Mouse (Mus musculus) midbrain, postnatal 0 days (tissue): Measurements from ENCODE around the gene Nol12. TPM values are rescaled to one million over a fixed set of nuclear protein-coding genes. Genes with fewer than 3 reads are reported as not detected.

Experiments used
- ATAC-seq: fragments of 200-750 bp; cut with Nextera tagmentation; 2 replicates; pipeline ENCODE4 v1.8.0; 2017; ENCODE audit warnings: moderate number of reproducible peaks, mild to moderate bottlenecking, moderate TSS enrichment, moderate library complexity; ENCODE audit not compliant: low FRiP score
- DNase-seq: peaks from one replicate; pipeline ENCODE4 v3.0.0-alpha.2; 2015; ENCODE audit warnings: low spot score
- H3K27ac ChIP-seq: fragments of 300-500 bp; sonication (generic); 2 replicates; pipeline ENCODE4 v1.5.1; 2014; ENCODE audit warnings: low read depth, mild to moderate bottlenecking, low read length, mixed read lengths
- H3K27me3 ChIP-seq: fragments of 300-500 bp; sonication (generic); 2 replicates; pipeline ENCODE4 v1.6.1; 2014; ENCODE audit warnings: low read length, control low read depth, mixed read lengths; ENCODE audit not compliant: insufficient read depth
- H3K36me3 ChIP-seq: fragments of 300-500 bp; sonication (generic); 2 replicates; pipeline ENCODE4 v1.6.1; 2014; ENCODE audit warnings: low read length, control low read depth, mixed read lengths; ENCODE audit not compliant: insufficient read depth
- H3K4me1 ChIP-seq: fragments of 300-500 bp; sonication (generic); 2 replicates; pipeline ENCODE4 v1.6.1; 2014; ENCODE audit warnings: mild to moderate bottlenecking, control low read depth, antibody characterized with exemption, low read length, mixed read lengths; ENCODE audit not compliant: insufficient read depth
- H3K4me2 ChIP-seq: fragments of 300-500 bp; sonication (generic); 2 replicates; pipeline ENCODE4 v1.6.1; 2014; ENCODE audit warnings: low read depth, mild to moderate bottlenecking, low read length, mixed read lengths; ENCODE audit not compliant: poor library complexity, severe bottlenecking
- H3K4me3 ChIP-seq: fragments of 300-500 bp; sonication (generic); 2 replicates; pipeline ENCODE4 v1.5.1; 2014; ENCODE audit warnings: low read depth, mild to moderate bottlenecking, low read length, moderate library complexity
- H3K9ac ChIP-seq: fragments of 300-500 bp; sonication (generic); replicated peaks from 2 replicates; pipeline ENCODE4 v1.6.1; 2014; ENCODE audit warnings: mild to moderate bottlenecking, low read length, moderate library complexity, mixed read lengths; ENCODE audit not compliant: poor library complexity, severe bottlenecking
- H3K9me3 ChIP-seq: fragments of 300-500 bp; sonication (generic); 2 replicates; pipeline ENCODE4 v1.6.1; 2016; ENCODE audit warnings: low read length, control low read depth
- CTCF ChIP-seq: IDR thresholded peaks from 2 replicates; pipeline ENCODE4 v1.5.1; 2016; ENCODE audit warnings: antibody characterized with exemption, mild to moderate bottlenecking
- WGBS: fragments of 180-500 bp; shearing (Covaris S2); extraction: QIAGEN DNeasy Blood & Tissue Kit; methylation state at CpG from one replicate; pipeline ENCODE4 v1.1.7; 2014; 5-methylcytosine and 5-hydroxymethylcytosine counted together
- microRNA-seq: library from miRNA; unstranded; fragments of <30 nt; microRNA quantifications from one replicate; pipeline ENCODE4, GENCODE M21; 2016; ENCODE audit warnings: borderline number of aligned reads
- polyA plus RNA-seq: library from polyadenylated mRNA; unstranded; fragments of >200 nt; fragmentation: Nextera tagmentation; extraction: Ambion mirVana; gene quantifications from 2 replicates; pipeline ENCODE4 v1.2.1, GENCODE M21; 2015
- total RNA-seq: library from RNA; depleted of rRNA; stranded (reverse); fragments of >200 nt; gene quantifications from 2 replicates; pipeline ENCODE4 v1.2.3, GENCODE M21; 2014; rRNA removed

Gene Nol12
- total and polyA plus RNA-seq, 2 experiments from 2014 or later = 8.1 to 64.0 TPM

DNA sequence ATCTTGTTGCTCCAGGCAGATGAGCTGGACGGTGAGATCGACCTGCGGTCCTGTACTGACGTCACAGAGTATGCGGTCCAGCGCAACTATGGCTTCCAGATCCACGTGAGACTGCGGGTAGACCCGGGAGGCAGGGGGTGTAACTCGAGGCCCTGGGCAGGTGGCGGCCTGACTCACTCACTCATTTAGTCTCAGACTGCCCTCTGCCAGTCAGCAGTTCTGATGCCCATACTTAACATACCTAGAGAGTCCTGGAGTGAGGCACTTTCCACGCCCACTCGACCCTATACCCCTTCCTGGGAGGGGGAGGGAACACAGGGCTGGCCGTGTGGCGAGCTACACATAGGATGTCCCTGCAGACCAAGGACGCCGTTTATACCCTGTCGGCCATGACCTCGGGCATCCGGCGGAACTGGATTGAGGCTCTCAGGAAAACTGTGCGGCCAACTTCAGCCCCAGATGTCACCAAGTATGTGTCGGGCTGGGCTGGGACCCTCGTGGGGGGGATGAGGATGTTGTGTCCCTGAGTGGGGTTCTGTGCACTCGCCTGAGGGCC lies 56.3 kb downstream of the Nol12 start:
- no peak overlapping the region for H3K4me3 ChIP-seq
- TF ChIP-seq CTCF = no peak
- H3K27me3 ChIP-seq = no peaks in the 10 kb centered on the region
- 94% methylated on average over 25 of the region's 25 CpGs for WGBS
- no peak overlapping the region for H3K4me2 ChIP-seq
- no peak for ATAC-seq
- no peak overlapping the region for H3K9ac ChIP-seq
- H3K9me3 ChIP-seq = no peaks in the 10 kb centered on the region
- no peak overlapping the region for H3K27ac ChIP-seq
- DNase-seq = no peak
- H3K4me1 ChIP-seq = no peaks in the 10 kb centered on the region
- peaks cover 66% of the 10 kb centered on the region for H3K36me3 ChIP-seq

DNA sequence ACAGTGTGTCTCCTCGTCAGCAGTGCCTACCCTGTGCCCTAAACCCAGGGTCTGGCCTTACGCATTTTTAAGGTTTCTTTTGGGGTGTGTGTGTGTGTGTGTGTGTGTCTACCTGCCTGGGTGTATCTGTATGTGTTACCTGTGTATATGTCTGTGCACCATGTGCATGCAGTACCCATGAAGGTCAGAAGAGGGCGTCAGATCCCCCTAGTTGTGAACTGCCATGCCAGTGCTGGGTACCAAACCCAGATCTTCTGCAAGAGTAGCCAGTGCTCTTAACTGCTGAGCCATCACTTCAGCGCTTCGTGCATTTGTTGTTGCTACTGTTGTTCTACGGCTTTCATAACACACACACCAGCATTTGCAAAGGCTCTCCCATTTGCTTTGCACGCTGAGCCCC lies 57.5 kb downstream of the Nol12 start:
- Histone ChIP-seq H3K4me2 (no peak overlapping the region), H3K4me1 (no peaks in the 10 kb centered on the region), H3K36me3 (peaks cover 66% of the 10 kb centered on the region), H3K9ac (no peak overlapping the region), H3K9me3 (no peaks in the 10 kb centered on the region), H3K27ac (no peak overlapping the region), H3K27me3 (no peaks in the 10 kb centered on the region), H3K4me3 (no peak overlapping the region)
- WGBS = 91% methylated on average over 7 of the region's 7 CpGs
- ATAC-seq = no peak
- peak; percentile 40 for TF ChIP-seq CTCF
- DNase-seq = no peak

GRCm38 (mm10) chr15:78992925-78993324 lies 58.2 kb downstream of the Nol12 start:
- Histone ChIP-seq H3K27ac (no peak overlapping the region), H3K36me3 (peaks cover 61% of the 10 kb centered on the region), H3K9ac (no peak overlapping the region), H3K4me1 (no peaks in the 10 kb centered on the region), H3K27me3 (no peaks in the 10 kb centered on the region), H3K4me3 (no peak overlapping the region), H3K9me3 (no peaks in the 10 kb centered on the region), H3K4me2 (no peak overlapping the region)
- no peak for ATAC-seq
- TF ChIP-seq CTCF = no peak
- WGBS = 98% methylated on average over 24 of the region's 24 CpGs
- no peak for DNase-seq

Small RNAs within 50 kb of the gene (microRNA-seq; reads per million reads assigned to microRNA genes)
- gene Mir6955 = not detected

Other genes starting within 250 kb of the Nol12 start
- gene Elfn2, start 216.2 kb upstream of the Nol12 start, total RNA-seq = 44.6 and 52.1 TPM in 2 replicates
- gene Elfn2, start 216.2 kb upstream of the Nol12 start, polyA plus RNA-seq = 10.2 and 10.7 TPM in 2 replicates
- gene Mfng, start 161.5 kb upstream of the Nol12 start, total RNA-seq = 4.6 and 6.9 TPM in 2 replicates
- 7.6 and 8.1 TPM in 2 replicates for gene Mfng, start 161.5 kb upstream of the Nol12 start, polyA plus RNA-seq
- 0.71 and 1.6 TPM in 2 replicates for gene Card10, start 131.9 kb upstream of the Nol12 start, total RNA-seq
- gene Card10, start 131.9 kb upstream of the Nol12 start, polyA plus RNA-seq = 2.2 and 2.5 TPM in 2 replicates
- 14.1 and 14.9 TPM in 2 replicates for gene Cdc42ep1, start 92.3 kb upstream of the Nol12 start, total RNA-seq
- 14.8 and 14.9 TPM in 2 replicates for gene Cdc42ep1, start 92.3 kb upstream of the Nol12 start, polyA plus RNA-seq
- gene Lgals2, start 79.4 kb upstream of the Nol12 start, total RNA-seq = not detected in 2 replicates
- gene Lgals2, start 79.4 kb upstream of the Nol12 start, polyA plus RNA-seq = not detected in 2 replicates
- gene Gga1, start 57.7 kb upstream of the Nol12 start, total RNA-seq = 37.0 and 42.8 TPM in 2 replicates
- 42.4 and 43.4 TPM in 2 replicates for gene Gga1, start 57.7 kb upstream of the Nol12 start, polyA plus RNA-seq
- 1.7 TPM in 1 of 2 replicates, not detected in the other for gene Gm49510, start 35.3 kb upstream of the Nol12 start, total RNA-seq
- gene Gm49510, start 35.3 kb upstream of the Nol12 start, polyA plus RNA-seq = 0.17 TPM in 1 of 2 replicates, not detected in the other
- gene Sh3bp1, start 35.2 kb upstream of the Nol12 start, total RNA-seq = 4.2 and 4.5 TPM in 2 replicates
- 4.0 and 4.7 TPM in 2 replicates for gene Sh3bp1, start 35.2 kb upstream of the Nol12 start, polyA plus RNA-seq
- gene Pdxp, start 21.0 kb upstream of the Nol12 start, total RNA-seq = 350 and 364 TPM in 2 replicates
- 171 and 181 TPM in 2 replicates for gene Pdxp, start 21.0 kb upstream of the Nol12 start, polyA plus RNA-seq
- gene Lgals1, start 8.2 kb upstream of the Nol12 start, total RNA-seq = 35.4 and 46.2 TPM in 2 replicates
- 69.7 and 76.8 TPM in 2 replicates for gene Lgals1, start 8.2 kb upstream of the Nol12 start, polyA plus RNA-seq
- gene Triobp, start 12.8 kb downstream of the Nol12 start, total RNA-seq = 40.0 and 53.3 TPM in 2 replicates
- 24.7 and 28.4 TPM in 2 replicates for gene Triobp, start 12.8 kb downstream of the Nol12 start, polyA plus RNA-seq
- 132 and 136 TPM in 2 replicates for gene H1f0, start 93.5 kb downstream of the Nol12 start, total RNA-seq
- 135 and 144 TPM in 2 replicates for gene H1f0, start 93.5 kb downstream of the Nol12 start, polyA plus RNA-seq
- 3.3 and 3.9 TPM in 2 replicates for gene Galr3, start 107.0 kb downstream of the Nol12 start, total RNA-seq
- 0.25 and 0.32 TPM in 2 replicates for gene Galr3, start 107.0 kb downstream of the Nol12 start, polyA plus RNA-seq
- 53.5 and 57.5 TPM in 2 replicates for gene Ankrd54, start 128.0 kb downstream of the Nol12 start, total RNA-seq
- gene Ankrd54, start 128.0 kb downstream of the Nol12 start, polyA plus RNA-seq = 44.5 and 45.5 TPM in 2 replicates
- gene Eif3l, start 140.2 kb downstream of the Nol12 start, total RNA-seq = 197 and 205 TPM in 2 replicates
- gene Eif3l, start 140.2 kb downstream of the Nol12 start, polyA plus RNA-seq = 160 and 168 TPM in 2 replicates
- gene Micall1, start 174.0 kb downstream of the Nol12 start, total RNA-seq = 33.4 and 35.5 TPM in 2 replicates
- 8.9 and 10.3 TPM in 2 replicates for gene Micall1, start 174.0 kb downstream of the Nol12 start, polyA plus RNA-seq
- gene Polr2f, start 206.1 kb downstream of the Nol12 start, total RNA-seq = 59.7 and 67.5 TPM in 2 replicates
- gene Polr2f, start 206.1 kb downstream of the Nol12 start, polyA plus RNA-seq = 341 and 344 TPM in 2 replicates
- 9.5 and 11.7 TPM in 2 replicates for gene 1700088E04Rik, start 206.3 kb downstream of the Nol12 start, total RNA-seq
- 15.9 and 21.6 TPM in 2 replicates for gene 1700088E04Rik, start 206.3 kb downstream of the Nol12 start, polyA plus RNA-seq
- 19.2 and 21.1 TPM in 2 replicates for gene Sox10, start 230.3 kb downstream of the Nol12 start, total RNA-seq
- 6.8 and 8.9 TPM in 2 replicates for gene Sox10, start 230.3 kb downstream of the Nol12 start, polyA plus RNA-seq